8 mouse cellular contexts compared by ENCODE assay signal in genomic region chr4:106560846-106561781, GRCm38 (mm10). TPM values are rescaled to one million over a fixed set of nuclear protein-coding genes. Genes with fewer than 3 reads are reported as not detected.
DNase-seq lines count a peak whose midpoint lies in the region; ATAC-seq lines count a peak whose summit lies in the region.

Gene Dhcr24 (plus strand): TSS chr4:106561038.

- peak; percentile 79 for ATAC-seq in common myeloid progenitor, adult 5-6 weeks (replicated peaks; ENCODE audit: low read depth, poor library complexity, severe bottlenecking)

- peak within 1 kb of the TSS; percentile 95 for H3K4me3 ChIP-seq in megakaryocyte, embryonic 14.5 days (replicated peaks)

- peak; percentile 98 for DNase-seq in ZHBTc4 (ENCODE audit: low read depth, low spot score)
- peak; percentile 81 to 87 for DNase-seq in gastrocnemius, adult 8-10 months (ENCODE audit: low spot score in 2 of 2)
- peak; percentile 66 for DNase-seq in hindlimb bud, embryonic 11.5 days (ENCODE audit: extremely low spot score, low read depth, low spot score)
- DNase-seq in left cerebral cortex, adult 8-10 months (ENCODE audit: low spot score in 2 of 2), result peak; percentile 84 to 93
- DNase-seq in right cerebral cortex, postnatal 10 days (ENCODE audit: low spot score in 2 of 2), result peak; percentile 98
- DNase-seq in urinary bladder, postnatal 25 days (ENCODE audit: low spot score), result peak; percentile 86

- peaks cover 36% of the 10 kb centered on the region for H3K36me3 ChIP-seq in megakaryocyte, embryonic 14.5 days (replicated peaks; ENCODE audit: low read length)

- H3K4me1 ChIP-seq in megakaryocyte, embryonic 14.5 days, result peaks cover 60% of the 10 kb centered on the region

- peaks cover 3% of the 10 kb centered on the region for H3K27me3 ChIP-seq in megakaryocyte, embryonic 14.5 days (replicated peaks)

- no peaks in the 10 kb centered on the region for H3K9me3 ChIP-seq in megakaryocyte, embryonic 14.5 days

RNA-seq across cellular contexts. Expression of gene Dhcr24, which starts in this region (rescaled TPM):
- total RNA-seq in common myeloid progenitor, adult 5-6 weeks (2017), result 12.6 and 15.8 TPM in 2 replicates
- total RNA-seq in gastrocnemius, adult 8-10 months (2022), result 1 to 10 TPM; 1.2 to 2.5 (median 1.8) TPM
- total RNA-seq in left cerebral cortex, adult 8-10 months (2022), result 100 to 1,000 TPM in 2 of 4 experiments, 10 to 100 TPM in 2; 92.7 to 121 (median 102) TPM
- 125 TPM in 2 replicates for polyA plus RNA-seq in megakaryocyte, embryonic 14.5 days (2012; ENCODE audit: insufficient read depth, low replicate concordance)

Comparison
In these comparisons a context has a peak if more than half of its experiments do, and no peak if none do; other contexts are left out.
1. Peak in every context shown above with its lines: DNase-seq, ATAC-seq and H3K4me3 ChIP-seq.